14 mouse cellular contexts compared by ENCODE assay signal in genomic region chr9:90250964-90251750, GRCm38 (mm10). TPM values are rescaled to one million over a fixed set of nuclear protein-coding genes. Genes with fewer than 3 reads are reported as not detected.
DNase-seq lines count a peak whose midpoint lies in the region; ATAC-seq and TF ChIP-seq lines count a peak whose summit lies in the region.
"Had no signal": no experiment of that assay in that cellular context is flagged by ENCODE, and none has a peak within 500 bp of the region (broad histone marks: within the 10 kb centered on the region; RNA-seq: fewer than 3 reads in every experiment).

No protein-coding gene starts in this region.

- H3K27ac ChIP-seq in heart, embryonic 11.5 days (ENCODE audit: low read depth, low read length), result peak overlapping the region; percentile 90
- H3K27ac ChIP-seq in bone marrow, adult 2 months (ENCODE audit: control insufficient read depth, insufficient read depth, low read depth, low read length, poor library complexity), result peak overlapping the region; percentile 50; the same call in 1 of the 2 replicates
- H3K27ac ChIP-seq in intestine, embryonic 16.5 days (ENCODE audit: low read length), result no peak overlapping the region
- H3K27ac ChIP-seq in forebrain, embryonic 13.5 days, result no peak overlapping the region
- H3K27ac ChIP-seq: limb, embryonic 10.5 days had no signal

- TF ChIP-seq CTCF in bone marrow, adult 2 months (IDR thresholded peaks at IDR 0.05; ENCODE audit: control insufficient read depth, insufficient read depth, low read length), result no peak

- H3K9me3 ChIP-seq in heart, embryonic 11.5 days (replicated peaks; ENCODE audit: control insufficient read depth, low read length), result no peaks in the 10 kb centered on the region
- no peaks in the 10 kb centered on the region for H3K9me3 ChIP-seq in intestine, embryonic 16.5 days (ENCODE audit: control insufficient read depth, low read length)
- H3K9me3 ChIP-seq in forebrain, embryonic 13.5 days (replicated peaks), result no peaks in the 10 kb centered on the region
- H3K9me3 ChIP-seq: limb, embryonic 10.5 days had no signal

- TF ChIP-seq POLR2A in bone marrow, adult 2 months (IDR thresholded peaks at IDR 0.05; ENCODE audit: borderline replicate concordance, control insufficient read depth, low read depth, low read length), result no peak

- H3K27me3 ChIP-seq in heart, embryonic 11.5 days (ENCODE audit: control insufficient read depth, insufficient read depth, low read length), result no peaks in the 10 kb centered on the region
- H3K27me3 ChIP-seq in intestine, embryonic 16.5 days (replicated peaks; ENCODE audit: control insufficient read depth, insufficient read depth, low read length), result no peaks in the 10 kb centered on the region
- H3K27me3 ChIP-seq in forebrain, embryonic 13.5 days, result no peaks in the 10 kb centered on the region

- H3K9ac ChIP-seq in heart, embryonic 11.5 days (ENCODE audit: low read depth, low read length), result no peak overlapping the region
- no peak overlapping the region for H3K9ac ChIP-seq in intestine, embryonic 16.5 days (ENCODE audit: low read depth, low read length)
- H3K9ac ChIP-seq in forebrain, embryonic 13.5 days, result no peak overlapping the region

- WGBS in heart, embryonic 11.5 days (ENCODE audit: insufficient replicate concordance), result 82% methylated on average over 13 of the region's 13 CpGs
- WGBS in bone marrow, adult 2 months, result 39% methylated on average over 13 of the region's 13 CpGs
- WGBS in intestine, embryonic 16.5 days, result 71% methylated on average over 13 of the region's 13 CpGs
- WGBS in forebrain, embryonic 13.5 days, result 87% methylated on average over 13 of the region's 13 CpGs

- H3K4me3 ChIP-seq in heart, embryonic 11.5 days (ENCODE audit: low read depth, low read length), result no peak overlapping the region
- no peak overlapping the region for H3K4me3 ChIP-seq in bone marrow, adult 2 months (replicated peaks; ENCODE audit: control insufficient read depth, low read depth, low read length)
- no peak overlapping the region for H3K4me3 ChIP-seq in intestine, embryonic 16.5 days (ENCODE audit: low read length)
- H3K4me3 ChIP-seq in forebrain, embryonic 13.5 days, result no peak overlapping the region
- H3K4me3 ChIP-seq: limb, embryonic 10.5 days had no signal

- DNase-seq in heart, postnatal 4 days, result no peak
- no peak for DNase-seq in ovary, postnatal 14 days (ENCODE audit: low spot score)
- no peak for DNase-seq in layer of hippocampus, postnatal 10 days (ENCODE audit: low spot score in 2 of 2)
- DNase-seq: gastrocnemius, postnatal 10 days; heart, postnatal 36 days; kidney, adult 9 months; lung, postnatal 36 days; spleen, adult 18-20 months had no signal

- peaks cover 31% of the 10 kb centered on the region for H3K4me1 ChIP-seq in heart, embryonic 11.5 days (ENCODE audit: control insufficient read depth, insufficient read depth, low read length)
- peaks cover 15% of the 10 kb centered on the region for H3K4me1 ChIP-seq in bone marrow, adult 2 months (ENCODE audit: control insufficient read depth, insufficient read depth, low read length)
- H3K4me1 ChIP-seq in intestine, embryonic 16.5 days (ENCODE audit: control insufficient read depth, insufficient read depth, low read length), result peaks cover 8% of the 10 kb centered on the region; the same call in 1 of the 2 replicates
- no peaks in the 10 kb centered on the region for H3K4me1 ChIP-seq in forebrain, embryonic 13.5 days
- H3K4me1 ChIP-seq: limb, embryonic 10.5 days had no signal

- no peak overlapping the region for H3K4me2 ChIP-seq in heart, embryonic 11.5 days
- no peak overlapping the region for H3K4me2 ChIP-seq in intestine, embryonic 16.5 days (ENCODE audit: low read depth, low read length)
- no peak overlapping the region for H3K4me2 ChIP-seq in forebrain, embryonic 13.5 days

- no peak for ATAC-seq in heart, embryonic 11.5 days (replicated peaks; ENCODE audit: insufficient number of reproducible peaks, low FRiP score, low TSS enrichment)
- peak; percentile 76 for ATAC-seq in intestine, embryonic 16.5 days
- peak; percentile 36; the same call in 1 of the 2 replicates for ATAC-seq in megakaryocyte, adult 5-6 weeks (ENCODE audit: poor library complexity, severe bottlenecking)
- ATAC-seq in forebrain, embryonic 13.5 days, result no peak

- H3K36me3 ChIP-seq in heart, embryonic 11.5 days (ENCODE audit: control insufficient read depth, insufficient read depth, low read length), result no peaks in the 10 kb centered on the region
- no peaks in the 10 kb centered on the region; the same call in 1 of the 2 replicates for H3K36me3 ChIP-seq in intestine, embryonic 16.5 days (ENCODE audit: control insufficient read depth, insufficient read depth, low read length)
- H3K36me3 ChIP-seq in forebrain, embryonic 13.5 days (ENCODE audit: poor library complexity, severe bottlenecking), result 0 out of 2 replicates have a peak, but pooled peaks cover 15% of the 10 kb centered on the region

RNA-seq across cellular contexts. Expression of gene Tbc1d2b, which starts 19.4 kb away (rescaled TPM):
- 6.3 and 6.7 TPM in 2 replicates for polyA plus RNA-seq in heart, embryonic 11.5 days (2014; fragmentation: Nextera tagmentation; extraction: Ambion mirVana)
- 10 to 100 TPM; 14.4 to 18.1 TPM for total RNA-seq in heart, postnatal 4 days (2021)
- polyA plus RNA-seq in bone marrow, adult 2 months (2011; ENCODE audit: insufficient read depth, insufficient read length, low replicate concordance, missing spikeins), result 12.5 and 26.2 TPM in 2 replicates
- 9.3 and 11.0 TPM in 2 replicates for polyA plus RNA-seq in intestine, embryonic 16.5 days (2015; fragmentation: Nextera tagmentation; extraction: Ambion mirVana)
- total RNA-seq in megakaryocyte, adult 5-6 weeks (2015), result 38.7 and 58.8 TPM in 2 replicates
- 42.1 and 44.6 TPM in 2 replicates for total RNA-seq in megakaryocyte, adult 5-6 weeks (2017)
- 4.1 and 4.7 TPM in 2 replicates for polyA plus RNA-seq in forebrain, embryonic 13.5 days (2015; fragmentation: Nextera tagmentation; extraction: Ambion mirVana)
- 10 to 100 TPM; 12.9 to 14.3 TPM for total RNA-seq in layer of hippocampus, postnatal 10 days (2021)

Comparison
In these comparisons a context has a peak if more than half of its experiments do, and no peak if none do; other contexts are left out.
1. ATAC-seq: peak in intestine, embryonic 16.5 days (single experiment) and megakaryocyte, adult 5-6 weeks (single experiment); none in heart, embryonic 11.5 days (single experiment) and forebrain, embryonic 13.5 days (single experiment).
2. H3K27ac ChIP-seq: peak in heart, embryonic 11.5 days (single experiment) and bone marrow, adult 2 months (single experiment); none in intestine, embryonic 16.5 days (single experiment) and forebrain, embryonic 13.5 days (single experiment).